ENCODE assay signal across 8 mouse cellular contexts in the genomic region with DNA sequence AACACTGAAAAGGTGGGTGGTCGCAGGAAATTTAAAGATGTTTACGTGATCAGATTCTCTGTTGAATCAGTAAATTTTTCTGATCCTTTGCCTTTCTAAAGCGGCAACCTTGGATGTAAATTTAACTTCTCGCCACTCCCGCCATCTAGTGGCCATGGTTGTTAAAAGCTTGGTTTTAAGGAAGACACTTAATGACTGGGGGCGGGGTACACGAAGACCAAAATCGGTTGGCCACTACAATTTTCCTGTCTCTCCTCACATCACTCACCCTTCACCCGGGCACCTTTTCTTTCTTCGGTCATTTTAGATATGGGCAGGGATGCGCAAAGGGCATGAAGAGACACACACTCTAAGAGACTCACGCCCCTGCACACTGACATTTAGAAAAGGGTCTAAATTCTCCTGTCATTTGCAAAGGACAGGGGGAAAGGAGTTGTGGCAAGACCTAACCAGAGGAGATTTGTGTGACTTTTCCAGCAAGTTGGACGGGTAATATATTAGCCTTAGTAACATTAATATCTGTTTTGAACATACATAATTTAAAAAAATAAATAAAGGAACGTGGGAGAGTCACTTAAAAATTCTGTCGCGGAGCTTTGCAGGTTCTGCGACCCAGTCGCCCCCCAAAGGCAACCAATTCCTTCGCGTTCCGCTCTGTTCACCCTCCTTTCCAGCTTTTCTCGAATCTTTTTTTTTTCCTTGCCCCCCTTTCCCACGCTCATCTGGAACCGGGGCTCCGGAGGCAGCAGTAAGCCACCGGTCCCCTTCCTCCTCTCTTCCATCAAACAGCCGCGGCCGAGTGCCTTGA. TPM values are rescaled to one million over a fixed set of nuclear protein-coding genes. Genes with fewer than 3 reads are reported as not detected.
DNase-seq lines count a peak whose midpoint lies in the region; ATAC-seq lines count a peak whose summit lies in the region.

No protein-coding gene starts in this region.

- H3K9me3 ChIP-seq in hindbrain, embryonic 11.5 days (ENCODE audit: control insufficient read depth, low read length): no peaks in the 10 kb centered on the region

- H3K4me3 ChIP-seq in brown adipose tissue, adult 24 weeks (ENCODE audit: insufficient read depth, low read depth, low read length): peak overlapping the region; percentile 46
- peak overlapping the region; percentile 60 for H3K4me3 ChIP-seq in hindbrain, embryonic 11.5 days (ENCODE audit: low read depth, low read length)

- no peak overlapping the region for H3K27ac ChIP-seq in brown adipose tissue, adult 24 weeks (replicated peaks; ENCODE audit: low read depth, low read length)
- 0 out of 2 replicates have a peak overlapping the region, but pooled peaks have one; percentile 30 for H3K27ac ChIP-seq in hindbrain, embryonic 11.5 days (ENCODE audit: low read depth, low read length)

- H3K36me3 ChIP-seq in hindbrain, embryonic 11.5 days (ENCODE audit: control insufficient read depth, insufficient read depth, low read length): no peaks in the 10 kb centered on the region

- H3K4me2 ChIP-seq in hindbrain, embryonic 11.5 days (replicated peaks; ENCODE audit: low read depth, low read length): peak overlapping the region; percentile 93

- WGBS in hindbrain, embryonic 11.5 days: under 1% methylated on average over 29 of the region's 29 CpGs

- DNase-seq in NIH3T3 (ENCODE audit: low read depth): peak; percentile 64
- peak; percentile 2 for DNase-seq in fibroblast of lung, adult 2 months (ENCODE audit: low read depth)
- DNase-seq in hindbrain, embryonic 11.5 days (ENCODE audit: low spot score): peak; percentile 91
- peak; percentile 74 for DNase-seq in layer of hippocampus, adult 9-10 months (ENCODE audit: low spot score)
- peak; percentile 35 for DNase-seq in lung, postnatal 14 days
- DNase-seq in right cerebral cortex, postnatal 14 days: peak; percentile 81

- ATAC-seq in hindbrain, embryonic 11.5 days (ENCODE audit: low FRiP score): peak; percentile 60
- no peak for ATAC-seq in monocyte, adult 5-6 weeks (replicated peaks; ENCODE audit: insufficient number of reproducible peaks, low FRiP score, low TSS enrichment, poor library complexity, severe bottlenecking)

- H3K27me3 ChIP-seq in hindbrain, embryonic 11.5 days (ENCODE audit: control insufficient read depth, insufficient read depth, low read length): peaks cover 2% of the 10 kb centered on the region

- H3K9ac ChIP-seq in hindbrain, embryonic 11.5 days (ENCODE audit: low read depth, low read length): peak overlapping the region; percentile 65

- no peaks in the 10 kb centered on the region for H3K4me1 ChIP-seq in brown adipose tissue, adult 24 weeks (ENCODE audit: control insufficient read depth, insufficient read depth, insufficient read length, low read length)
- no peaks in the 10 kb centered on the region for H3K4me1 ChIP-seq in hindbrain, embryonic 11.5 days (replicated peaks; ENCODE audit: control insufficient read depth, insufficient read depth, low read length)

RNA-seq across cellular contexts. Expression of a gene that starts 1.2 kb away (rescaled TPM):
- not detected in 2 replicates for polyA plus RNA-seq in brown adipose tissue, adult 24 weeks (2012; ENCODE audit: insufficient read depth, insufficient read length, missing spikeins)
- 1.4 and 2.1 TPM in 2 replicates for polyA plus RNA-seq in hindbrain, embryonic 11.5 days (2014; fragmentation: Nextera tagmentation; extraction: Ambion mirVana)
- not detected in 3 replicates for total RNA-seq in monocyte, adult 5-6 weeks (2017)

Comparison
In these comparisons a context has a peak if more than half of its experiments do, and no peak if none do; other contexts are left out.
1. DNase-seq: peak in every context shown above with its lines; median percentile 91 in hindbrain, embryonic 11.5 days; 81 in right cerebral cortex, postnatal 14 days; 74 in layer of hippocampus, adult 9-10 months; 64 in NIH3T3; 35 in lung, postnatal 14 days; 2 in fibroblast of lung, adult 2 months.